Mouse (Mus musculus) layer of hippocampus, adult 2 months (tissue): ENCODE results near the gene Masp1. TPM values are rescaled to one million over a fixed set of nuclear protein-coding genes. Genes with fewer than 3 reads are reported as not detected.

ENCODE experiments used
- DNase-seq, 2 experiments: peaks; one replicate each; pipeline ENCODE4 v3.0.0; 2022; ENCODE audit warnings: low spot score in 2 of 2
- H3K27ac ChIP-seq: fragments of 200-600 bp; 2 replicates; pipeline ENCODE4 v1.8.1; 2022
- H3K4me3 ChIP-seq: fragments of 200-600 bp; 2 replicates; pipeline ENCODE4 v1.8.1; 2022; ENCODE audit warnings: mild to moderate bottlenecking
- CTCF ChIP-seq: fragments of 200-600 bp; conservative IDR thresholded peaks from 2 replicates; pipeline ENCODE4 v1.8.1; 2022; ENCODE audit warnings: antibody characterized with exemption, mild to moderate bottlenecking, moderate library complexity
- total RNA-seq, 2 experiments: library from RNA; stranded (reverse); gene quantifications; 2 replicates each; pipeline ENCODE4 v1.2.3; 2021

The Masp1 gene
- total RNA-seq, 2 experiments from 2014 or later = 12.4 to 12.6 TPM

GRCm38 (mm10) chr16:23503351-23503750 is 17.3 kb downstream of the Masp1 start:
- no peak overlapping the region for H3K27ac ChIP-seq
- H3K4me3 ChIP-seq = no peak overlapping the region
- no peak for TF ChIP-seq CTCF
- DNase-seq = no peak

GRCm38 (mm10) chr16:23502478-23502877 is 18.1 kb downstream of the Masp1 start:
- Histone ChIP-seq H3K4me3 (no peak overlapping the region), H3K27ac (no peak overlapping the region)
- no peak for TF ChIP-seq CTCF
- no peak for DNase-seq

- no peak overlapping the region for H3K4me3 ChIP-seq
- no peak for TF ChIP-seq CTCF
- no peak for DNase-seq
- no peak overlapping the region for H3K27ac ChIP-seq
Measured at GRCm38 (mm10) chr16:23501288-23501687, 19.3 kb downstream of the Masp1 start.

GRCm38 (mm10) chr16:23500558-23500957 is 20.1 kb downstream of the Masp1 start:
- no peak for DNase-seq
- no peak overlapping the region for H3K27ac ChIP-seq
- no peak overlapping the region for H3K4me3 ChIP-seq
- TF ChIP-seq CTCF = no peak

- Histone ChIP-seq H3K27ac (peak overlapping the region; percentile 61; the same call in 1 of the 2 replicates), H3K4me3 (no peak overlapping the region)
- no peak for DNase-seq
- no peak for TF ChIP-seq CTCF
Measured at GRCm38 (mm10) chr16:23498691-23499131, 21.9 kb downstream of the Masp1 start.

- no peak for TF ChIP-seq CTCF
- DNase-seq = no peak
- H3K27ac ChIP-seq = peak overlapping the region; percentile 61
- no peak overlapping the region for H3K4me3 ChIP-seq
Measured at GRCm38 (mm10) chr16:23497881-23498280, 22.7 kb downstream of the Masp1 start.

GRCm38 (mm10) chr16:23497440-23497839 is 23.2 kb downstream of the Masp1 start:
- Histone ChIP-seq H3K4me3 (no peak overlapping the region), H3K27ac (peak overlapping the region; percentile 61; the same call in 1 of the 2 replicates)
- DNase-seq = no peak
- TF ChIP-seq CTCF = no peak

- H3K27ac ChIP-seq = peak overlapping the region; percentile 61; the same call in 1 of the 2 replicates
Measured at GRCm38 (mm10) chr16:23496245-23496924, 24.2 kb downstream of the Masp1 start.

GRCm38 (mm10) chr16:23492783-23493182 is 27.8 kb downstream of the Masp1 start:
- no peak for TF ChIP-seq CTCF
- no peak for DNase-seq
- H3K4me3 ChIP-seq = no peak overlapping the region
- H3K27ac ChIP-seq = no peak overlapping the region

More at GRCm38 (mm10) chr16:23496245-23496924, 24.2 kb downstream of the Masp1 start:
- no peak for TF ChIP-seq CTCF
- DNase-seq = no peak
- no peak overlapping the region for H3K4me3 ChIP-seq

- Histone ChIP-seq H3K27ac (no peak overlapping the region), H3K4me3 (no peak overlapping the region)
- DNase-seq = no peak
- TF ChIP-seq CTCF = no peak
Measured at GRCm38 (mm10) chr16:23483292-23483691, 37.3 kb downstream of the Masp1 start.

GRCm38 (mm10) chr16:23482846-23483245 is 37.8 kb downstream of the Masp1 start:
- no peak for TF ChIP-seq CTCF
- Histone ChIP-seq H3K4me3 (no peak overlapping the region), H3K27ac (no peak overlapping the region)
- DNase-seq = no peak

- H3K4me3 ChIP-seq = no peak overlapping the region
- H3K27ac ChIP-seq = no peak overlapping the region
- TF ChIP-seq CTCF = no peak
- DNase-seq = no peak
Measured at GRCm38 (mm10) chr16:23482218-23482617, 38.4 kb downstream of the Masp1 start.

GRCm38 (mm10) chr16:23479872-23480603 is 40.6 kb downstream of the Masp1 start:
- no peak for DNase-seq
- Histone ChIP-seq H3K27ac (no peak overlapping the region), H3K4me3 (no peak overlapping the region)
- TF ChIP-seq CTCF = no peak
